Mouse (Mus musculus) sigmoid colon, adult 10 weeks (tissue): ENCODE measurements around the gene Gbe1. TPM values are rescaled to one million over a fixed set of nuclear protein-coding genes. Genes with fewer than 3 reads are reported as not detected.

ENCODE experiments used
- polyA plus RNA-seq: library from polyadenylated mRNA; stranded (reverse); fragments of 350-450 nt; fragmentation: Illumina TruSeq; extraction: RNeasy Lipid Tissue Mini Kit (QIAGEN cat#74804); gene quantifications from one replicate; pipeline ENCODE4 v1.2.3, GENCODE M21; 2014; ENCODE audit warnings: low read depth, low replicate concordance

Gbe1 gene
- polyA plus RNA-seq, result 50.5 TPM

GRCm38 (mm10) chr16:70313886-70314577 lies at the start of gene Gbe1:
Gene Gbe1 (plus strand): TSS chr16:70313949.

